Mouse (Mus musculus): ENCODE measurements around the gene Slc6a17. TPM values are rescaled to one million over a fixed set of nuclear protein-coding genes. Genes with fewer than 3 reads are reported as not detected.

Gene Slc6a17
- polyA plus RNA-seq, 1 experiment, result 238 TPM

DNA sequence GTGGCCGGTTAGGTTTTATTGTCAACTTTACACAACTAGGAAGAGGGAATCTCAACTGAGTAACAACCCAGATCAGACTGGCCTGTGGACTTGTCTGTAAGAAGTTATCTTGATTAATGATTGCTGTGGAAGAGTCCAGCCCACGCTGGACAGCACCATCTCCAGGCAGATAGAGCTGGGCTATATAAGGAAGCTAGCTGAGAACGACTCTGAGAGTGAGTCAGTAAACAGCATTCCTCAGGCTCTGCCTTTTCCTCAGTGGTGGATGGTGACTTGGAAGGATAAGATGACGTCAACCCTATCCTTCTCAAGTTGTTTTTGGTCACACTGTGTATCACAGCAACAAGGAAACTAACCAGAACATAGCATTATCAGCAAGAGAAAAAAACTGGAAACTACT is 29.2 kb downstream of the Slc6a17 start:
- TF ChIP-seq POLR2A (IDR thresholded peaks at IDR 0.05; ENCODE audit: extremely low read depth, insufficient read depth, low read length), result no peak
- TF ChIP-seq CTCF (IDR thresholded peaks at IDR 0.05; ENCODE audit: extremely low read depth, insufficient read depth, low read length), result no peak
- no peak overlapping the region for H3K27ac ChIP-seq (ENCODE audit: insufficient read depth, low read length)
- peaks cover 3% of the 10 kb centered on the region for H3K4me1 ChIP-seq (ENCODE audit: control insufficient read depth, insufficient read depth, low read length)

DNA sequence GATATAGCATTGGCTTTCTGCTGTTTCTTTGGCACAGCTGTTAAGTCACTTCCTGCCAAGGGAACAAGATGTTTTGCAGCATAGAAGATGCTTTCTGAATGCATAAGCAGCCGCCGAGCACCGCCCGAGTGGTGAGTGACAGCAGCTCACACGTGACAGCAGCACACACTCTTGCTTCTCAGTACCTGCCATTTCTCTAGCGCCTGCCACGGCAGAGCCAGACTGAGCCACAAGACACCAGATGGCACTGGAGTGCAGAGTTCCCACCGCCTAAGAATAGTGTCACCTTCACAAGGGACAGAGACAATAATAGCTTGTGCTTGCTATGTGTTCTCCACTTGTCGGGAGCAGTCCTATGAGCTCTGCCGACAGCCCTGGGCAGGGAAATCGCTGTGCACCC is 34.5 kb downstream of the Slc6a17 start:
- H3K4me3 ChIP-seq (ENCODE audit: insufficient read depth, low read length), result no peak overlapping the region
- no peak overlapping the region for H3K27ac ChIP-seq (ENCODE audit: insufficient read depth, low read length)
- H3K4me1 ChIP-seq (ENCODE audit: control insufficient read depth, insufficient read depth, low read length), result no peaks in the 10 kb centered on the region; the same call in none of the 2 replicates
- TF ChIP-seq CTCF (IDR thresholded peaks at IDR 0.05; ENCODE audit: extremely low read depth, insufficient read depth, low read length) (peak; percentile 23; the same call in 1 of the 2 replicates), POLR2A (IDR thresholded peaks at IDR 0.05; ENCODE audit: extremely low read depth, insufficient read depth, low read length) (no peak)

More for the DNA sequence above, 29.2 kb downstream of the Slc6a17 start:
- no peak overlapping the region for H3K4me3 ChIP-seq (ENCODE audit: insufficient read depth, low read length)

DNA sequence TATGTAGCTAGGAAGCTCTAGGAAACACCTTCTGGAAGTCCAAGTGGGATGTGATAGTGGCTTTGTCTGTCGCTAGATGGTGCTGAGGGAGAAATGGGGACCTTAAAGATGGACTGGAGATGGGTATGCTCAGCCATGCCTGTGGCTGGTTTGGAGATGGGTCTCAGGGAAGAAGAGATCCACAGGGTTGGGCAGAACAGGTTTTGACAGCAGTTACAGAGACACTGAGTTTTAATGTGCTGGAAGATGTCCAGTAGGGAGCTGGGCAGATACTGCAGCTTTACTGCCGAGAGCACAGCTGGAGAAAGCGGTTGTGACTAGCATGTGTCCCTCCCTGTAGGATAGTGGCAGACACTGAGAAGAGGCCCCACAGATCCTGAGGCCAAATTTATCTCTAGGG is 37.2 kb downstream of the Slc6a17 start:
- Histone ChIP-seq H3K27ac (ENCODE audit: insufficient read depth, low read length) (no peak overlapping the region), H3K4me1 (ENCODE audit: control insufficient read depth, insufficient read depth, low read length) (no peaks in the 10 kb centered on the region; the same call in 1 of the 2 replicates), H3K4me3 (ENCODE audit: insufficient read depth, low read length) (no peak overlapping the region)
- no peak for TF ChIP-seq POLR2A (IDR thresholded peaks at IDR 0.05; ENCODE audit: extremely low read depth, insufficient read depth, low read length)
- no peak for TF ChIP-seq CTCF (IDR thresholded peaks at IDR 0.05; ENCODE audit: extremely low read depth, insufficient read depth, low read length)

DNA sequence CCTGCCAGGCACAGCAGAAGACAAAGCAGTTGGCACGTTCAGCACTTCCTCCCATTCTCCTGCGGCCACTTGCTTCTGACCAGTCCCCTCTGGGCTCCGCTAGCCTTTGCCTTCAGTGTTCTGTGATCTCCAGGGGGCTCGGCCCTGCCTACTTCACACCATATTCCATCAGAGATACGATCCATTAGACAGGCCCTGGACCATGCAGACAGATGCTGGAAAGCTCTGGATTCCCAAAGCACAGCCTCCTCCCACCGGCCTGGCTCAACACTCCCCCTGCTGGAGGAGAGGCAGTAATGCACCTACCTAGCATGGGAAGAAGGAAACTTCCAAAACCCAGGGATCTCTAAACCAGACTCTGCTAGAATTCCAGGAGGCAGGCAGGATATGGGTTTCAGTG is 45.6 kb downstream of the Slc6a17 start:
- H3K27ac ChIP-seq (ENCODE audit: insufficient read depth, low read length), result no peak overlapping the region
- H3K4me1 ChIP-seq (ENCODE audit: control insufficient read depth, insufficient read depth, low read length), result peaks cover 10% of the 10 kb centered on the region
- TF ChIP-seq CTCF (IDR thresholded peaks at IDR 0.05; ENCODE audit: extremely low read depth, insufficient read depth, low read length), result peak; percentile 96
- TF ChIP-seq POLR2A (IDR thresholded peaks at IDR 0.05; ENCODE audit: extremely low read depth, insufficient read depth, low read length), result no peak
- H3K4me3 ChIP-seq (ENCODE audit: insufficient read depth, low read length), result no peak overlapping the region

DNA sequence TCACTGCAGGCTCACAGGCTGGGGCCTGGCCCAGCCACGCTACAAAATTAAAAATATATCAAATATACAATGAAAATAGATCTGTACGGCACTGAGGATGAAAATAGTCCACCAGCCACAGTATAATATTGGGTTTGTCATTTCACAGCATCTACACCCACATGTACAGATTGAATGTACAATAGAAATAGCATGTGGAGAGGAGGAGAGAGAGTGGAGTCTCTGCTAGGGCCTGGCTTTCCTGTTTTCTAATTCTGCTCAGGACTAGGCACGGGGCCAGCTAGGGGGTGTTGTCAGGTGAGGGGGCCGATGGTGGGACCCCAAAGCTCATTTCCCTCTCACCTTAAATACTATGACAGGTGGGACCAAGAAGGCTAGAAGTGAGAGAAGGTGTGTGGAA is 48.8 kb downstream of the Slc6a17 start:
- Histone ChIP-seq H3K4me1 (ENCODE audit: control insufficient read depth, insufficient read depth, low read length) (peaks cover 10% of the 10 kb centered on the region), H3K4me3 (ENCODE audit: insufficient read depth, low read length) (no peak overlapping the region), H3K27ac (ENCODE audit: insufficient read depth, low read length) (peak overlapping the region; percentile 76)
- TF ChIP-seq CTCF (IDR thresholded peaks at IDR 0.05; ENCODE audit: extremely low read depth, insufficient read depth, low read length) (no peak), POLR2A (IDR thresholded peaks at IDR 0.05; ENCODE audit: extremely low read depth, insufficient read depth, low read length) (no peak)

DNA sequence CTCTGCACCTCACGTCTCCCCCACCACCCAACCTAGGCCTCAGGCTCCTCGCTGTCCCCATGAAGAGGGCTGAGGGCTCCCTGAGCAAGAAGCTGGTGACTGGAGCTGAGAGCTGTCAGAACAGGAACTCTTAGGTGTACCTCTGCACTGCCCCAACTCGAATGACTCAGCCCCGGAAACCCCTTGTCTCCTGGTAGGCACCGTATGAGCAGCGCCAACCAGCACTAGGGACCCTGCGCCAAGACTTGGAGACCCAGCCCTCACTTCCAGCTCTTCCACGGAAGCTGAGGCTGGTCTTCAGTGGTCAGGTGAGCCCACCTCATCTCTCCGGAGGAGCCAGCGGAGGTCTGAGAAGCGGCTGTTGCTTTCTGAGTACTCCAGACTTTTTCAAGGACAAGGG is 49.7 kb downstream of the Slc6a17 start:
- Histone ChIP-seq H3K4me3 (ENCODE audit: insufficient read depth, low read length) (no peak overlapping the region), H3K27ac (ENCODE audit: insufficient read depth, low read length) (peak overlapping the region; percentile 66), H3K4me1 (ENCODE audit: control insufficient read depth, insufficient read depth, low read length) (peaks cover 10% of the 10 kb centered on the region)
- no peak for TF ChIP-seq CTCF (IDR thresholded peaks at IDR 0.05; ENCODE audit: extremely low read depth, insufficient read depth, low read length)
- no peak for TF ChIP-seq POLR2A (IDR thresholded peaks at IDR 0.05; ENCODE audit: extremely low read depth, insufficient read depth, low read length)

DNA sequence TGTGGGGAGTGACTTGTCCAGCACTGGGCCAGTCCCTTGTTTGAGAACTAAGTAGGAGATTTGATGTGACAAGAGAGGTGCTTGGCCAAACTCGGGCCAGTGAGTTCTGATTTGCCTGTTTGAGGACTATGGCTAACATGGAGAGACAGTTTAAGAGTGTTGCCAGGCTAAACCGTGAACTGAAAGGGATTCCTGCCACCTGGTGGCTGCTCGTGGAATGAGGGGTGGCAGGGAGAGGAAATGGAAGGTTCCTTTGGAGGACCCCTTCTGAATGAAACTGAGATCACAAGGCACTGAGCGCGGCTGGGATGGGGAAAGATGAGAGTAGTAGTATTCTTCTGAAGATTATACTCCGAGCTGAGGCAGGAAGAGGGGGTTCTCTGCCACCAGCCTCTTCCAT is 51.2 kb downstream of the Slc6a17 start:
- Histone ChIP-seq H3K27ac (ENCODE audit: insufficient read depth, low read length) (no peak overlapping the region), H3K4me3 (ENCODE audit: insufficient read depth, low read length) (no peak overlapping the region), H3K4me1 (ENCODE audit: control insufficient read depth, insufficient read depth, low read length) (peaks cover 10% of the 10 kb centered on the region)
- TF ChIP-seq CTCF (IDR thresholded peaks at IDR 0.05; ENCODE audit: extremely low read depth, insufficient read depth, low read length) (peak; percentile 91), POLR2A (IDR thresholded peaks at IDR 0.05; ENCODE audit: extremely low read depth, insufficient read depth, low read length) (0 out of 2 replicates have a peak, but pooled peaks have one; percentile 4)

DNA sequence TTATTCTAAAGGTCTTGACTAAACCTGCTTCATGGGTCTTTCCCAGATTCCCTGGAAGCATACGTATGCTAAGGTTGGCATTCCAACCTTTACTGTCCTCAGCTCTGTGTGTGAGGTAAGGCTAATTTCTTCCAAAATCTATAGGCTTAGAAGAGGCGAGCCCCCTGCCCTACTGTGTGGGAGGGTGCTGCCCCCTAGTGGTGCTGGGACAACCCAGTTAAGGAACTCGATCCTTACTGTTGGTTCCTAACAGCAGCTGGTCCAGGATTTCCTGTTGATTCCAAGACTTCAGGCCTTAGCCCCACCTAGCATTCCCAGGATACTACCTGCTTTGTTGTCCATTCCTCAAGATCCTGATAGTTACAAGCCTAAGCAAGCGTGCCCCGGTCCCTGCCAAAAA is 55.7 kb downstream of the Slc6a17 start:
- TF ChIP-seq CTCF (IDR thresholded peaks at IDR 0.05; ENCODE audit: extremely low read depth, insufficient read depth, low read length), result peak; percentile 91
- TF ChIP-seq POLR2A (IDR thresholded peaks at IDR 0.05; ENCODE audit: extremely low read depth, insufficient read depth, low read length), result no peak
- H3K27ac ChIP-seq (ENCODE audit: insufficient read depth, low read length), result no peak overlapping the region
- H3K4me3 ChIP-seq (ENCODE audit: insufficient read depth, low read length), result no peak overlapping the region
- peaks cover 3% of the 10 kb centered on the region; the same call in 1 of the 2 replicates for H3K4me1 ChIP-seq (ENCODE audit: control insufficient read depth, insufficient read depth, low read length)

DNA sequence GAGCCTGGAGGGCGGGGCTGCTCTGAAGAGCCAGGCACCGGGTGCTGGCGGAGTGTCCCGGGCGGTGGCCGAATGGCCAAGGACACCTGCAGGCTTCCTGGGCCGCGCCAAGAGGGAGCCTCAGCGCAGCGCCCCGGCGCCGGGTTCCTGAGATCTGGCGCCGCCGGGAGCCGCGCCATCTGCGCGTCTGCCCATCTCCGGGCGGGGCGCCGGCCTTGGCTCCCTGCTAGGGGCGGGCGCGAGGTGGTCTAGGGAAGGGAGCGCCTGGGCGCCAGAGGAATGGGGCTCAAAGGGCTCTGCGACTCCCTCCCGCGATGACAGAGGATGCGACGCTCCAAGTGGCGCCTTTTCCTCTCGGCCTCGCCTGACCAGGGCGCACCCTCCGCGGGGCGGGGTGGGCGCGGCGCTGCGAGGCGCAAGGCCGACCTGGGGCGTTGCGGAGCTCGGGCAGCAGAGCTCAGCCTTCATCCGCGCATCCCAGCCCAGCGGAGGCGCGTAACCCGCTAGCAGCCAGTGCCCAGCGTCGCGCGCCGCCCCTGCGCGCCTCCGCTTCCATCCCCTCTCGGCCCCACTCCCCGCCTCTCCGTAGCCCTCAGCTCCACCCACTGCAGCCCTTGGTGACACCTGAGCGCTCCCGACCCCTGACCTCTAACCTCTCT is 57.9 kb downstream of the Slc6a17 start:
- TF ChIP-seq CTCF (IDR thresholded peaks at IDR 0.05; ENCODE audit: extremely low read depth, insufficient read depth, low read length), result no peak
- no peak; the same call in 1 of the 2 replicates for TF ChIP-seq POLR2A (IDR thresholded peaks at IDR 0.05; ENCODE audit: extremely low read depth, insufficient read depth, low read length)
- peak overlapping the region; percentile 91 for H3K27ac ChIP-seq (ENCODE audit: insufficient read depth, low read length)
- H3K4me1 ChIP-seq (ENCODE audit: control insufficient read depth, insufficient read depth, low read length), result peaks cover 4% of the 10 kb centered on the region
- H3K4me3 ChIP-seq (ENCODE audit: insufficient read depth, low read length), result peak overlapping the region; percentile 84

DNA sequence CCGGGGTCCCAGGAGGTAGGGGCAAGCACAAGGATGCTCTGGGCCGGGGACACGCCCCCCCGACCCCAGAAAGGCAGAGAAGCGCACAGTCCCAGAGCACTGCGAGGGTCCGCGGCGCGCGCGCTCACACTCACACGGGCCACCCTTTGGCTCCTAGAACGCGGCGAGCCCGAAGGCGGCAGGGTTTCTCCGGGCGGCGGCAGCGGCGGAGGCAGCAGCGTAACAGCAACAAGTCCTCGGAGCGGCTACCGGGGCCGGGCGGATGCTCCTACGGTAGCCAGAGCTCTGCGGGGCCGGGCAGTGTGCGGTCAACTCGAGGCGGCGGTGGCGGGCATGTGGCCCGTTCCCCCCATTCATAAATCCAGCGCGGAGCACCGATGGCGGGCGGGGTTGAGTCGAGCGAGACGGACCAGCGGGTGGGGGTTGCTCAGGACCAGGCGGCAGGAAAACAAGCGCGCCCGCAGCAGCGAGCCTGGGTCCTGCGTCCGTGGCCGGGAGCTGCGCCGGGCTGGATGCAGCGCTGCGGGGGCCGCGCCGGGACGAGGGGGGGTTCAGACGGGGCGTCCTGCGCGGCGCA is 58.5 kb downstream of the Slc6a17 start, which contains the start of gene Kcnc4:
Kcnc4 (minus strand) TSS at position 357 of the 577 bp plus-strand sequence.
- TF ChIP-seq POLR2A (IDR thresholded peaks at IDR 0.05; ENCODE audit: extremely low read depth, insufficient read depth, low read length) (no peak), CTCF (IDR thresholded peaks at IDR 0.05; ENCODE audit: extremely low read depth, insufficient read depth, low read length) (no peak)
- Histone ChIP-seq H3K27ac (ENCODE audit: insufficient read depth, low read length) (peak within 1 kb of the TSS; percentile 91), H3K4me1 (ENCODE audit: control insufficient read depth, insufficient read depth, low read length) (peaks cover 4% of the 10 kb centered on the region), H3K4me3 (ENCODE audit: insufficient read depth, low read length) (peak within 1 kb of the TSS; percentile 84)

All from cortical plate, adult 2 months (tissue).